Mouse (Mus musculus) embryonic facial prominence, embryonic 14.5 days (tissue): ENCODE measurements around the gene Cyba. TPM values are rescaled to one million over a fixed set of nuclear protein-coding genes. Genes with fewer than 3 reads are reported as not detected.
A peak's percentile ranks its signal among the peaks of the same experiment; 100 is the strongest.

ENCODE experiments used
- ATAC-seq: fragments of 200-750 bp; cut with Nextera tagmentation; 2 replicates; pipeline ENCODE4 v1.8.0; 2017; ENCODE audit warnings: low read depth, moderate number of reproducible peaks, moderate TSS enrichment
- DNase-seq: peaks from one replicate; pipeline ENCODE4 v3.0.0-alpha.2; 2015; ENCODE audit warnings: low spot score
- H3K27ac ChIP-seq: fragments of 300-500 bp; sonication (generic); replicated peaks from 2 replicates; pipeline ENCODE4 v1.5.1; 2014; ENCODE audit warnings: low read depth, mild to moderate bottlenecking, low read length, moderate library complexity
- H3K27me3 ChIP-seq: fragments of 300-500 bp; sonication (generic); replicated peaks from 2 replicates; pipeline ENCODE4 v1.6.1; 2014; ENCODE audit warnings: low read length; ENCODE audit not compliant: control insufficient read depth, insufficient read depth
- H3K36me3 ChIP-seq: fragments of 300-500 bp; sonication (generic); 2 replicates; pipeline ENCODE4 v1.6.1; 2014; ENCODE audit warnings: low read length, mixed read lengths; ENCODE audit not compliant: control insufficient read depth, insufficient read depth
- H3K4me1 ChIP-seq: fragments of 300-500 bp; sonication (generic); 2 replicates; pipeline ENCODE4 v1.6.1; 2014; ENCODE audit warnings: antibody characterized with exemption, low read length; ENCODE audit not compliant: control insufficient read depth, insufficient read depth
- H3K4me2 ChIP-seq: fragments of 300-500 bp; sonication (generic); 2 replicates; pipeline ENCODE4 v1.6.1; 2014; ENCODE audit warnings: low read depth, mild to moderate bottlenecking, low read length, moderate library complexity, mixed read lengths
- H3K4me3 ChIP-seq: fragments of 300-500 bp; sonication (generic); 2 replicates; pipeline ENCODE4 v1.5.1; 2014; ENCODE audit warnings: low read depth, mild to moderate bottlenecking, low read length
- H3K9ac ChIP-seq: fragments of 300-500 bp; sonication (generic); 2 replicates; pipeline ENCODE4 v1.6.1; 2014; ENCODE audit warnings: low read depth, mild to moderate bottlenecking, low read length, moderate library complexity, mixed read lengths
- H3K9me3 ChIP-seq: fragments of 300-500 bp; sonication (generic); 2 replicates; pipeline ENCODE4 v1.6.1; 2016; ENCODE audit warnings: low read length; ENCODE audit not compliant: control insufficient read depth
- WGBS: fragments of 180-500 bp; shearing (Covaris S2); extraction: QIAGEN DNeasy Blood & Tissue Kit; methylation state at CpG from one replicate; pipeline ENCODE4 v1.1.7; 2014; 5-methylcytosine and 5-hydroxymethylcytosine counted together
- polyA plus RNA-seq: library from polyadenylated mRNA; unstranded; fragments of >200 nt; fragmentation: Nextera tagmentation; extraction: Ambion mirVana; gene quantifications from 2 replicates; pipeline ENCODE4 v1.2.1, GENCODE M21; 2014

Gene Cyba
- polyA plus RNA-seq, 1 experiment from 2014 or later = 173 TPM

DNA sequence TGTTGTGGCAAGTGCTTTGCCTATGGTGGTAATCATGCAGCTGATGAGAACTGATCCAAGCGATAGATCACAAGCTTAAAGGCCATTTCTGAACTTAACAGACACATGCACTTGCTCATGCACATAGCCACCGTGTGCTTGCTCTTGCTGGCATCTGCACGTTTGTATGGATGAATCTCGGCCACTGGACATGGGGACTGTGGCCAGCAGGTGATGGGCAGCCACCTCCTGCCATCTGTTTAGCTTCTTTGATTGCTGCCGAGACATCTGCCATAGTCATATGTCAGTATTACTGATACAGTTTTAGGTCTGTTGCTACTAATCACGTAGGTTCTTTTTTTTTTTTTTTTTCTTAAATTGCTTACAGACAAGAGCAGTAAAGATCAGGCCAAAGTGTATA is 37.4 kb downstream of the Cyba start:
- no peak overlapping the region for H3K4me2 ChIP-seq
- DNase-seq (no peak), ATAC-seq (no peak)
- no peak overlapping the region for H3K27ac ChIP-seq
- no peaks in the 10 kb centered on the region for H3K4me1 ChIP-seq
- no peak overlapping the region for H3K9ac ChIP-seq
- H3K27me3 ChIP-seq = no peaks in the 10 kb centered on the region
- H3K4me3 ChIP-seq = no peak overlapping the region
- 79% methylated on average over 6 of the region's 6 CpGs for WGBS
- peaks cover 84% of the 10 kb centered on the region for H3K36me3 ChIP-seq
- H3K9me3 ChIP-seq = no peaks in the 10 kb centered on the region

DNA sequence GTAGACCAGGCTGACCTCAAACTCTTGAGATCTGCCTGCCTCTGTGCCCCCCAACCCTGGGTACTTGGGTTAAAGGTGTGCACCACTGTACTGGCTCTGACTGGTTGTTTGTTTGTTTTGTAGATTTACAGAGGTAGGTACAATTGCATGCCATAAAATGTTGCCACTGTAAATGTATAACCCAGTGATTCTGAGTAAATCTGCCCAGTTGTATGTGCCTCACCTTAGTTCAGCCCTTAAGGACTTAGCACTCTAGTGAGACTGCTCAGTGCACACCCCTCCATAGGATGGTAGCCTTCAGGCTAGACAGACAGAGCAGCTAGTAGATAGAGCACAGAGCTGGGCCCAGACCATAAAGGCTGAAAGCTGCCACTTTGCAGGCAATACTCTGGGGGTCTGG is 39.0 kb downstream of the Cyba start:
- H3K27me3 ChIP-seq = no peaks in the 10 kb centered on the region
- no peak overlapping the region for H3K4me2 ChIP-seq
- ATAC-seq (no peak), DNase-seq (no peak)
- no peak overlapping the region for H3K27ac ChIP-seq
- H3K9ac ChIP-seq = no peak overlapping the region
- no peak overlapping the region for H3K4me3 ChIP-seq
- peaks cover 84% of the 10 kb centered on the region for H3K36me3 ChIP-seq
- no peaks in the 10 kb centered on the region for H3K4me1 ChIP-seq
- no peaks in the 10 kb centered on the region for H3K9me3 ChIP-seq

DNA sequence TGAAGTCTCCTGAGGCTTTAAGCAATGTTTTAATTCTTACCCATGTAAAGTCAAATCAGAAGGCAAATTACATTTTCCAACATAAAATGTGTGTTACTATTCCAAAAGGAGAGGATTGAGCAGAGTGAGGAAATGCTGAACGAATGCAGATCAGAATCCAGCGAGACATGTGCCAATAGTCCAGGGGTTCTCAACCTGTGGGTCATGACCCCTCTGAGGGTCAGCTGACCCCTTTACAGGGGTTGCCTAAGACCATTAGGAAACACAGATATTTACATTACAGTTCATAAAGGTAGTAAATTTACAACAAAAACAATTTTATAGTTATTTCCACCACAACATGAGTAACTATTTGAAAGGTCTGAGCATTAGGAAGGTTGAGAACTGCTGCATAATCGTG is 42.0 kb downstream of the Cyba start:
- H3K9ac ChIP-seq = no peak overlapping the region
- H3K36me3 ChIP-seq = peaks cover 89% of the 10 kb centered on the region

DNA sequence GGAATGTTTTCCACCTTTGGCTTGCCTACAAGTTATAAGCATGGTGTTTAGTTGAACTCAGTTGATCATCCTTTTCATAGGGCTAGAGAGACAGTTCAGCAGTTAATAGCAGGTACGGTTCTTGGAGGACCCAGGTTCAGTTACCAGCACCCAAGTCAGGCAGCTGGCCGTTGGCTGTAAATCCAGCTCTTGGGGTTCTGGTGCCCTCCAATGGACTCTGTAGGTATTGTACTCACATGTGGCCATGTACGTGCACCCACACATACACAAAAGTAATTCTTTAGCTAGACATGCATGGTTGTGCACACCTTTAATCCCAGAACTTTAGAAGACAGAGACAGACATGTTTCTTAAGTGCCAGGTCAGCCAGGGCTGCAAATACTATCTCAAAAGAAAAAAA is 43.4 kb downstream of the Cyba start:
- H3K36me3 ChIP-seq = peaks cover 89% of the 10 kb centered on the region
- H3K27ac ChIP-seq = no peak overlapping the region
- H3K4me1 ChIP-seq = no peaks in the 10 kb centered on the region
- ATAC-seq (no peak), DNase-seq (no peak)
- no peaks in the 10 kb centered on the region for H3K27me3 ChIP-seq
- no peak overlapping the region for H3K4me3 ChIP-seq
- H3K4me2 ChIP-seq = no peak overlapping the region
- no peaks in the 10 kb centered on the region for H3K9me3 ChIP-seq
- WGBS = 78% methylated on average over 3 of the region's 3 CpGs
- no peak overlapping the region for H3K9ac ChIP-seq

More for the DNA sequence above, 42.0 kb downstream of the Cyba start:
- no peak overlapping the region for H3K4me2 ChIP-seq
- H3K4me3 ChIP-seq = no peak overlapping the region
- DNase-seq (no peak), ATAC-seq (no peak)
- H3K27me3 ChIP-seq = no peaks in the 10 kb centered on the region
- WGBS = 81% methylated on average over 3 of the region's 3 CpGs
- no peaks in the 10 kb centered on the region for H3K4me1 ChIP-seq
- no peaks in the 10 kb centered on the region for H3K9me3 ChIP-seq
- H3K27ac ChIP-seq = no peak overlapping the region

DNA sequence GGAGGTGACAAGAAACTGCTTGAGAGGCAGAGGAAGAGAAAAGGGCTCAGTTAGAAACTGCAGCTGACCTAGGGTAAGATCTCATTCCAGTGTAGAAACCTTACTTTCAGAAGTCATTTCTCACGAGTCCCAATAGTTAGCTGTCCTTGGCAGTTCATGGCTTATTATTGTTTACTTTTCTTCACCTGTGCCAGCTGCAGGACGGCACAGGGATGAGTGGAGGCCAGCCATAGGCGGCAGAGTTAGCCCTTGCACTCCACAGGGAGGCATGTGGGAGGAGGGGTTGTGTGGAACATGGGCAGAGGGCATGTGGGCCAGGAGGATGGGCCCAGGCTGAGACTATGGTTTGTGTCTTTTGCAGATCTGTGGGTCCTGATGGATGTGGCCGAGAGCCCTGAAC is 49.7 kb downstream of the Cyba start:
- ATAC-seq (no peak), DNase-seq (no peak)
- H3K4me3 ChIP-seq = no peak overlapping the region
- WGBS = 82% methylated on average over 4 of the region's 4 CpGs
- no peak overlapping the region for H3K27ac ChIP-seq
- no peaks in the 10 kb centered on the region for H3K9me3 ChIP-seq
- no peak overlapping the region for H3K9ac ChIP-seq
- H3K4me1 ChIP-seq = peaks cover 3% of the 10 kb centered on the region
- H3K27me3 ChIP-seq = no peaks in the 10 kb centered on the region
- peaks cover 69% of the 10 kb centered on the region for H3K36me3 ChIP-seq
- H3K4me2 ChIP-seq = no peak overlapping the region

- peaks cover 13% of the 10 kb centered on the region; the same call in 1 of the 2 replicates for H3K36me3 ChIP-seq
- peak; percentile 99 for DNase-seq
- WGBS = 0% methylated on average over 56 of the region's 107 CpGs
- H3K4me2 ChIP-seq = peak within 1 kb of the TSS; percentile 81
- no peaks in the 10 kb centered on the region for H3K9me3 ChIP-seq
- peak within 1 kb of the TSS; percentile 96 for H3K27ac ChIP-seq
- H3K27me3 ChIP-seq = no peaks in the 10 kb centered on the region
- H3K4me1 ChIP-seq = peaks cover 17% of the 10 kb centered on the region
- ATAC-seq = peak; percentile 95
- H3K9ac ChIP-seq = peak within 1 kb of the TSS; percentile 90
- peak within 1 kb of the TSS; percentile 82 for H3K4me3 ChIP-seq
These were observed 56.1 kb downstream of the Cyba start, which contains the start of gene Zc3h18 for GRCm38 (mm10) chr8:122376365-122377231. TSS of gene Zc3h18 (plus strand) at chr8:122376609.

DNA sequence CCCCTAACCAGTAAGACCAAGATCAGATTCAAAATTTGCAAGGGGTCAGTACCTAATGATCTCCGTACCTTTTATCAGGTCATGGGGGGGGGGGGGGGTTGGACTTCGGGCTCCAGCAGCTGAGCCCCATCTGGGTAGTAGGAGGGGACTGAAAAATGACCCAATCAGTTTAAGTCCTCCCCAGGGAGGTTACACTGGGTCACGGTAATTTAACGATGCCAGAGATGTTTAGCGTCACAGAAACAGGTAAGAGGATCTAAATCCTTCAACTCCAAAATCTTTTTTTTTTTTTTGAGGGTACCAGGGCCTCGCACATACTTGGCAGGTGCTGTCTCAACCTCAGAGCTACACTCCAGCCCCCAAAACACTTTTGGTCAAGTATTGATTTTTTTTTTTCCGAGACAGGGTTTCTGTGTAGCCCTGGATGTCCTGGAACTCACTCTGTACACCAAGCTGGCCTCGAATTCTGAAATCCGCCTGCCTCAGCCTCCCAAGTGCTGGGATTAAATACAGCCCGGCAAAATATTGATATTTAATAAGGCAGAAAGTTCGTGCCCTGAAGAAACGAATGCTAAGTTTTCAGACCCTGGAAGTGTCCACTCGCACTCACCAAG is 56.9 kb downstream of the Cyba start:
- Histone ChIP-seq H3K27ac (peak overlapping the region; percentile 96; the same call in 1 of the 2 replicates), H3K4me3 (peak overlapping the region; percentile 82), H3K27me3 (no peaks in the 10 kb centered on the region), H3K4me2 (peak overlapping the region; percentile 81), H3K9me3 (no peaks in the 10 kb centered on the region), H3K4me1 (peaks cover 17% of the 10 kb centered on the region), H3K9ac (peak overlapping the region; percentile 90), H3K36me3 (peaks cover 13% of the 10 kb centered on the region; the same call in 1 of the 2 replicates)
- ATAC-seq (peak; percentile 5), DNase-seq (no peak)
- 22% methylated on average over 13 of the region's 13 CpGs for WGBS

DNA sequence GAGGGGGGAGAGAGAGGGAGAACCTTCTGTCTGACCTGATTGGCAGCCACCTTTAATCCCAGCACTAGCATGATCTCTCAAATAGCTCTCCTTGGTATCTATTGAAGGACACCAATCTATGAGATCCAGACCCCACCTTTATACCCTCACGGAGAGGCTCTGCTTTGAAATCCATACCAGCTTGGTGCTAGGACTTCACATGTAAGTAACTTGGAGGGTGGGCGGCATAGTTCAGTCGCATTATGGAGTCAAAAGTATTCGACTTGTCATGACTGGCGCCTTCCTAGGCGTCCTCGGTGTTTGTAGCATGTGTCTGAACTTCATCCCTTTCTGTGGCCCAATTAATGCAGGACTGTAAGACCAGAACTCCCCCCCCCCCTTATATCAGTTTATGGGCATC is 57.4 kb downstream of the Cyba start:
- H3K4me3 ChIP-seq = no peak overlapping the region
- H3K27me3 ChIP-seq = no peaks in the 10 kb centered on the region
- no peak overlapping the region for H3K27ac ChIP-seq
- H3K36me3 ChIP-seq = peaks cover 13% of the 10 kb centered on the region; the same call in 1 of the 2 replicates
- no peak for ATAC-seq
- DNase-seq = no peak
- H3K9me3 ChIP-seq = no peaks in the 10 kb centered on the region
- WGBS = 88% methylated on average over 7 of the region's 7 CpGs
- H3K4me2 ChIP-seq = peak overlapping the region; percentile 81
- peaks cover 17% of the 10 kb centered on the region for H3K4me1 ChIP-seq
- H3K9ac ChIP-seq = no peak overlapping the region; the same call in 1 of the 2 replicates
